Mouse (Mus musculus): Measurements from ENCODE around the gene Tmprss7.

DNA sequence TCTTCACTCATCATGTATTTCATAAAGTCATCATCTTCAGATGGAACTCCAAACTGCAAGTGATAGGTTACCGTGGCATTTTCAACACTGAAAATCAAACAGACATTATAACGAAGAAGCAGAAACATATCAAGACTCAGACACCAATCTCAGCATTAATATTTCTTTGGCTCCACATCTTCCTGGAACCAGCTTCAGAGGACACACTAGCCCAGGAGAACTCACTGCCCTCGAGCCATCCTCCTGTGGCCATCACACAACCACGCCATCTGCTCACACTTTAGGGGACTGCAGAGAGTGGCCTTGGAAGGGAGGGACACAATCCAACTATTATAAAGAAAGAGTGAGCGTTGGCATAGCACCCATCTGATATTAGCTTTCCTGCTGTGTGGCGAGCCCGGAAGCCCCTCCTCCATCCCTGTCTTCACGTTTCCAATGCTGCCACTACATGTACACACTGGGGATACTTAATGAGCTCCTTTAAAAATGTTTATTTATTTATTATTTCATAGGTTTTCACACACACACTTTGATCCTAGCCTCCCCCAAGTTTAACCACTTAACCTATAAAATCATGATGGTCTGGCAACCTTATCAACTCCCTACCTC, 63.9 kb downstream of the Tmprss7 start:
- no peak for TF ChIP-seq TAL1 (IDR thresholded peaks at IDR 0.05; ENCODE audit: low read length)
- no peak for TF ChIP-seq GATA1 (IDR thresholded peaks at IDR 0.05; ENCODE audit: low read length)

Data from erythroblast, embryonic 14.5 days (primary cell).